Mouse (Mus musculus): ENCODE results near the gene Tldc2. TPM values are rescaled to one million over a fixed set of nuclear protein-coding genes. Genes with fewer than 3 reads are reported as not detected.

Gene Tldc2
- polyA plus RNA-seq, 1 experiment from 2014 or later: not detected

DNA sequence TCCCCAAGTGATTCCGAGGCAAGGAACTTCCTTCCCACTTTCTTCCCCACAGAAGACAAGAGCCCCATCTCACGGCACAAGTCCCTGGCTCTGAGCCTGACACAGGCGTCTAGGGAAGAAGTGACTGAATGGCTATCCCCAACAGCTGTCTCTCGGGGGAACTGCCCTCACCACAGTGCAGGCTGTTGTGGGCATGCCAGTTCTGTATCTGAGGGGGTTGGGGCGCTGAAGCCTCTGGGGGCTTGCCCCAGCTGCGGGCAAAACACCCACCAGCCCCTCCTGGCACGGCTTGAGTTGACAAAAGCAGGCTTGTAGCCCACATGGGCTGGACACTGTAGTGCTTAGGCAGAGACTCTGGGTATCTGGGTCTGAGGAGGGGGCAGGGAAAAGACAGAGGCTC lies 22.7 kb upstream of the Tldc2 start:
- ATAC-seq (ENCODE audit: low FRiP score): no peak

DNA sequence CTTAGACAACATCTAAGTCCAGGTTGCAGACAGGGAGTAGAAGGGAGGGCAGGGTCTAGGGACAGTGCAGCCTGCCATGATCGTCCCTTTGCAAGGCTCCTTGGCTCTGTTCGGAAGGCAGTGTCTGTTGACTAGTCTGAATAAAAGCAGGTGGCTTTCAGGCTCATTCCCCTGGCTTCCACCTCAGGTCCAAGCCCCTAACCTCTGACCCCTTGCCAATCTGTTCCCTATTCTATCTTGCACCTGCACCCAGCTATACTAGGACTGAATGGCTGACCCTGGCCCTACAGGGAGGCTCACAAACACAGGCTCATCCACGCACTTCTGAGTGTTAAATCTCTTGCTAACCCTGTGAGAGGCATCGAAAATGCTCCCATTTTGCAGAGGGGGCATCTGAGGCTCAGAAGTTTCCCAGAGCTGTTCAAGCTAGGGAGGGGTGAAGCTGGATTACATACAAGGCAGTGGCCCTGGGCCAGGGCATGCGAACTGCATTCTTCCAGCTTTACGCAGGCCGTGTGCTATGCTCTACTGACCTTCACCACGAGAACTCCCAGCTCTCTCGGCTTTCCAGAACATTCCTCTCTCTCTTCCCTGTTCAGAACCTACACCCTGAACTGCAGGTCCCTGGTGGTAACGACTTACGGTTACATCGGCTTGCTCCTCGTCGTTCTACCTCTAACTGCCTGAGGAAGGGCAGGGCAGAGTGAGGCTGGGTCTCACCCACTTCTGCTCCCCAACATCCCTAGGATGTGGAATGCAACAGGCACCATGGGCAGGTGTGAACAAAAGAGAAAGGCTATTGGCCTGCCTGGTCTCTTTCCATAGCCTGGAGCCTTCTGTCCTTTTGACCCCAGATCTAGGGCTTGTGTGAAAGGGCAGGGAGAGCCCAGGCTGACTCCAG lies 21.6 kb upstream of the Tldc2 start:
- H3K27ac ChIP-seq: no peak overlapping the region
- H3K9me3 ChIP-seq: no peaks in the 10 kb centered on the region
- H3K27me3 ChIP-seq: no peaks in the 10 kb centered on the region
- no peak overlapping the region; the same call in 1 of the 2 replicates for H3K9ac ChIP-seq
- no peak for ATAC-seq (ENCODE audit: low FRiP score)
- WGBS: 88% methylated on average over 14 of the region's 14 CpGs
- H3K4me1 ChIP-seq: peaks cover 66% of the 10 kb centered on the region
- peaks cover 8% of the 10 kb centered on the region for H3K36me3 ChIP-seq (replicated peaks)
- H3K4me3 ChIP-seq (replicated peaks): no peak overlapping the region
- no peak overlapping the region for H3K4me2 ChIP-seq

More for the DNA sequence above, 22.7 kb upstream of the Tldc2 start:
- H3K4me3 ChIP-seq (replicated peaks): no peak overlapping the region
- no peaks in the 10 kb centered on the region for H3K27me3 ChIP-seq
- H3K27ac ChIP-seq: peak overlapping the region; percentile 47; the same call in 1 of the 2 replicates
- H3K9me3 ChIP-seq: no peaks in the 10 kb centered on the region
- peaks cover 61% of the 10 kb centered on the region for H3K4me1 ChIP-seq
- WGBS: 78% methylated on average over 7 of the region's 7 CpGs
- H3K9ac ChIP-seq: no peak overlapping the region
- peaks cover 19% of the 10 kb centered on the region for H3K36me3 ChIP-seq (replicated peaks)
- H3K4me2 ChIP-seq: no peak overlapping the region

DNA sequence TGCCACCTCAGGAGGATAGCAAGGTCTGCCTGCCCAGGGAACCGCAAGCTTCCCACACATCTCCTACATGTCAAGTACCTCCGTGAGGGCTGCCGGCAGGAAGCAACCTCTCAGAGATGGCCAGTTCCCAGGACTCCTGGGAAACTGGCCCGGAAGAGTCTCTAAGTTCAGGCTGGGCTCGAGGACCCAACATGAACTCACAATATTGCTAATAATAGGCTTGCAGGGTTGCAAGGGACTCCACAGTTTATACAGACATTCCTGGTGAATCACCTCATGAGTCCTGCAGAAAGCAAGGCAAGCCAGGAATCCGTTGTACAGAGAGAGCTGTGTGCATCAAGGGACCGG lies 21.0 kb upstream of the Tldc2 start:
- no peaks in the 10 kb centered on the region for H3K27me3 ChIP-seq
- H3K9ac ChIP-seq: no peak overlapping the region
- no peak for ATAC-seq (ENCODE audit: low FRiP score)
- H3K4me2 ChIP-seq: no peak overlapping the region
- H3K4me3 ChIP-seq (replicated peaks): no peak overlapping the region
- no peaks in the 10 kb centered on the region for H3K9me3 ChIP-seq
- peaks cover 7% of the 10 kb centered on the region for H3K36me3 ChIP-seq (replicated peaks)
- H3K27ac ChIP-seq: no peak overlapping the region
- 84% methylated on average over 7 of the region's 7 CpGs for WGBS
- H3K4me1 ChIP-seq: peaks cover 72% of the 10 kb centered on the region

DNA sequence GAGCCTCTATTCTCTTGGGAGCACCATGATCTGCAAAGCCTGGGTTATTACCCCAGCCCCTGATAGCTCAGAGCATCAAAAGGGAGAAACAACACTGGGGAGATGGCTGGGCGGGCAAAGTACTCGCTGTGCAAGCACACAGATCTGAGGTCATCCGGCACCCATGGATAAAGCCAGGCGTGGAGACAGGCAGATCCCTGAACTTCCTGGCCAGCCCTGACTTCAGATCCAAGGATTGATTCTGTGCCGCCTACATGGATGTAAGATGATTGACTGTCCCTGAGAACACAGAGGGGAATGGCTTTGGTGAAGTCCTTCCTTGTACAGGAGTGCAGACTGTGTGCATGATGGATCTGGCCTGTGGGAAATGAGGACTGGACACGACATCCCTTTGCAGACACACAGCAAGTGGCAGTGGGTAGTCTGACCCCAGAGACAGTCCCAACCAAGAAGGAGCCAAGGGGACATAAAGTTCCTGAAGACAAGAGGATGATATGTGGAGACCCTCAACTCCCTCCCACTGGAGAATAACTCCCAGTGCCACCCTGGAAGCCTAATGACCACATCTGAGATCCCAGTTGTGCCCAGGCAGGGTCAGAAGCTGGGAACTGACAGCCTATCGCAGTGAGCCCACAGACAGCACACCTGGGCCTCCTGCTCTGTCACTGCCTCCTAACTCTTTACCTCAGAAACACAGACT lies 20.0 kb upstream of the Tldc2 start:
- ATAC-seq (ENCODE audit: low FRiP score): no peak
- no peak overlapping the region for H3K27ac ChIP-seq
- peaks cover 5% of the 10 kb centered on the region for H3K36me3 ChIP-seq (replicated peaks)
- H3K9ac ChIP-seq: no peak overlapping the region
- no peaks in the 10 kb centered on the region for H3K9me3 ChIP-seq
- no peak overlapping the region for H3K4me2 ChIP-seq
- no peaks in the 10 kb centered on the region for H3K27me3 ChIP-seq
- WGBS: 92% methylated on average over 7 of the region's 7 CpGs
- no peak overlapping the region for H3K4me3 ChIP-seq (replicated peaks)
- peaks cover 83% of the 10 kb centered on the region for H3K4me1 ChIP-seq

DNA sequence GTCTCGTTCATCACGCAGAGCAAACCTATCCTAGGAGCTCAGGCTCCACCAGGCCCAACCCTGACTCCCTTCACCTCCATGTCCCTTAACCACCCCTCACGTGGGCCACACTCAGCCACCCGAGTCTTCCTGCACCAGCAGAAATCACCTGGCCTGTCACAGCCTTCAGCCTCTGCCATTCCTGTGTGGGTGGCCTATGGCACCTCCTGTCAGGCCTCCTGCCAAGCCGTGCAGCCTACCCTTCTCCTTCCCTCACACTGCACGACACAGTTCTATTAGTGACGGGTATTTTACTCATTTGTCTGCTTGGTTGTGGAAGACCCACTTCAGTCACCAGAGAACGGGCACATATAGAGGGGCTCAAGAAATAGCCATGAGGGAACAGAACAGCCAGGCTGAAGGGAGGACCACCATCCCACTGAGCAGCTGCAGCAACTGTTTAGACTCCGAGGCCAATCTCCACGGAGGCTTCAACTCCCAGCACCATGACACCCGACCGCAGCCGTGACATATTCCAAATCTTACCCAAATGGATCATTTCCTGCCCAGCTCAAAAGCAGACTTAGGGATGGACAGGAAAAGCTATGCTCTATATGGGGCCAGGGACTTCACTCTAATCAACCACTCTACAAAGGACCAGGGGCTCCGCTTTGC lies 18.0 kb upstream of the Tldc2 start:
- H3K27ac ChIP-seq: peak overlapping the region; percentile 50
- no peaks in the 10 kb centered on the region for H3K9me3 ChIP-seq
- H3K4me1 ChIP-seq: peaks cover 87% of the 10 kb centered on the region
- 69% methylated on average over 14 of the region's 14 CpGs for WGBS
- ATAC-seq (ENCODE audit: low FRiP score): no peak
- H3K4me2 ChIP-seq: 0 out of 2 replicates have a peak overlapping the region, but pooled peaks have one; percentile 15
- 0 out of 2 replicates have a peak overlapping the region, but pooled peaks have one; percentile 25 for H3K9ac ChIP-seq
- H3K4me3 ChIP-seq (replicated peaks): no peak overlapping the region
- H3K36me3 ChIP-seq (replicated peaks): peaks cover 18% of the 10 kb centered on the region
- no peaks in the 10 kb centered on the region for H3K27me3 ChIP-seq

DNA sequence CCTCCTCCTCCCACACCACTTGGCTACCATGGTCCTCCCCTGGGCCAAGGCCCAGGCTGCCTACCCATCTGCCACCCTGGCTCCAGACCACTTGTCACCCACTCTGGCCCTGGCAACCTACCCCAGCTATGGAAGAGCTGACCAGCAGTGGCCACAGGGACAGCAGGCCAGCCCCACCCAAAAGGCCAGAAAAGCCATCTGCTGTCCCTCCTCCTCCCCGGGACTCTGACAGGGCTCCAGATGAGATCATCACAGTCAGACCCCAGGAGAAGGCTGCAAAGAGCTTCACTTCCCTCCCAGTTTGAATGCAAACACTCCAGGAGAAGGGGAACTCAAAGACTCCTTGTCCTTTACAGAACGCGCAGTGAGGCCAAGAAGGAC lies 17.5 kb upstream of the Tldc2 start:
- no peaks in the 10 kb centered on the region for H3K9me3 ChIP-seq
- peaks cover 87% of the 10 kb centered on the region for H3K4me1 ChIP-seq
- H3K36me3 ChIP-seq (replicated peaks): peaks cover 22% of the 10 kb centered on the region
- peak overlapping the region; percentile 19 for H3K4me2 ChIP-seq
- H3K9ac ChIP-seq: 0 out of 2 replicates have a peak overlapping the region, but pooled peaks have one; percentile 25
- ATAC-seq (ENCODE audit: low FRiP score): no peak
- H3K4me3 ChIP-seq (replicated peaks): no peak overlapping the region
- 57% methylated on average over 3 of the region's 3 CpGs for WGBS
- no peaks in the 10 kb centered on the region for H3K27me3 ChIP-seq
- peak overlapping the region; percentile 50; the same call in 1 of the 2 replicates for H3K27ac ChIP-seq

DNA sequence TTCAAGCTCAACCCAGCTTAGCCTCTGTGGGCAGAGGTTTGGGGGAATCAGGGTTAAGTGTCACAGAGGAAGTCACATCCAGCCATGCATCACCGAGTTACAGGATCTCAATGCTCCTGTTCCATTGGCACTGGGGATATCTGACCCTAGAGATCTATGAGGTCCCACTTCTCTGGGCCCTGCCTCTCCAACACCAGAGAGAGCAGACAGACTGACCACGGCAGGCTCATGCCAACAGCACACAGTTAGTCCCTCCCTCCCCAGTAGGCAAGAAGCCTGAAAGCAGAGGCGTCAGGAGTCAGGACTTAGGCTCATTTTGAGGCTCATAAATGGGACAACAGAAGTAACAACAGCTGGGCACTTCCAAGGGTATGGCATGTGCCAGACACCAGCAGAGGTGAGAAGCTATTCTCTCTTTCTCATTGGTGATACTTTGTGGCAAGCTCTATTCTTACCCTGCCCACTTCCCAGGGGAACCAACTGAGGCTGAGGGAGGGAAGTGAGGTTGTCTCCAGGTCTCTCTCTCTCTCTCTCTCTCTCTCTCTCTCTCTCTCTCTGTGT lies 17.0 kb upstream of the Tldc2 start:
- Histone ChIP-seq H3K9me3 (no peaks in the 10 kb centered on the region), H3K4me2 (peak overlapping the region; percentile 19; the same call in 1 of the 2 replicates), H3K36me3 (replicated peaks) (peaks cover 22% of the 10 kb centered on the region), H3K4me3 (replicated peaks) (no peak overlapping the region), H3K4me1 (peaks cover 87% of the 10 kb centered on the region), H3K27me3 (no peaks in the 10 kb centered on the region), H3K27ac (peak overlapping the region; percentile 50; the same call in 1 of the 2 replicates), H3K9ac (no peak overlapping the region)
- 61% methylated on average over 3 of the region's 3 CpGs for WGBS
- no peak for ATAC-seq (ENCODE audit: low FRiP score)

DNA sequence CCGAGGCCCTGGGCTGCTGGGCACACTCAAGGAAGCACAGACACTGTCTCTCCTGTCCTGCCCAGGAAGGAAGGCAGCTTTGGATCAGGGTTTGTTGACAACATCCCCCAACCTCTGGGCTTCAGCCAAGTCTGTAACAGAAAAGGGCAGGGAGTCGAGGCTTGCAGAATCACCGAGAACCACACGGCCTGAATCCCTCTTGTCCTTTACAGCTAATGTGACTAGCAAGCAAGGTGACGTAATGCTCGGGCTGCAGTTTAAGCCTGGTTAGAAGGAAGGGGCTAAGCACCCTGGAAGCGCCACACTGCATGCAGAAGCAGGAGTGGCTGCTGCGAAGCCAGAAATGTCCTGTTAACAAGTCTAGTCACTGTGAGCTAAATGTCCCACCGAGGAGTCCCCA lies 16.5 kb upstream of the Tldc2 start:
- Histone ChIP-seq H3K36me3 (replicated peaks) (peaks cover 17% of the 10 kb centered on the region; the same call in 1 of the 2 replicates), H3K27ac (peak overlapping the region; percentile 50), H3K9me3 (no peaks in the 10 kb centered on the region), H3K9ac (no peak overlapping the region), H3K27me3 (no peaks in the 10 kb centered on the region), H3K4me1 (peaks cover 87% of the 10 kb centered on the region), H3K4me3 (replicated peaks) (no peak overlapping the region), H3K4me2 (no peak overlapping the region)
- ATAC-seq (ENCODE audit: low FRiP score): no peak
- WGBS: 57% methylated on average over 8 of the region's 9 CpGs

DNA sequence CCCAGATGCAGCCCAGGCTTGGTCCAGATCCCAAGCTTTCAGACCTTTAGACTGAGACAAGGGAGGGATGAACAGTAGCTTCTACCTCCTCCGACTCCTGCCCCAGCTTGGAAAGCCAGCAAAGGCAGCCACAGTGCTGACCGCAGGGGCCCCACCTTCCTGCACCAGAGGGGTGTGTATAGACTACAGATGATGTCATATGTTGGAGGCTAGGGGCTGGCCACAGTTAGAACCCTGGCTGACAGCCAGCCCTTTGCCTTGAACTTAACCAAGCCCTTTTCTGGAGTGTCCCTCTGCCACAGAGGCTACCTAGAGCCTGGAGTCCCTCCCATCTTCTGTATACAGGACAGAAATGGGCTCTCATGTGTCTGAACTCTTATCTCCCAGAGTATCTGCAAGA lies 15.3 kb upstream of the Tldc2 start:
- H3K4me2 ChIP-seq: 0 out of 2 replicates have a peak overlapping the region, but pooled peaks have one; percentile 0

DNA sequence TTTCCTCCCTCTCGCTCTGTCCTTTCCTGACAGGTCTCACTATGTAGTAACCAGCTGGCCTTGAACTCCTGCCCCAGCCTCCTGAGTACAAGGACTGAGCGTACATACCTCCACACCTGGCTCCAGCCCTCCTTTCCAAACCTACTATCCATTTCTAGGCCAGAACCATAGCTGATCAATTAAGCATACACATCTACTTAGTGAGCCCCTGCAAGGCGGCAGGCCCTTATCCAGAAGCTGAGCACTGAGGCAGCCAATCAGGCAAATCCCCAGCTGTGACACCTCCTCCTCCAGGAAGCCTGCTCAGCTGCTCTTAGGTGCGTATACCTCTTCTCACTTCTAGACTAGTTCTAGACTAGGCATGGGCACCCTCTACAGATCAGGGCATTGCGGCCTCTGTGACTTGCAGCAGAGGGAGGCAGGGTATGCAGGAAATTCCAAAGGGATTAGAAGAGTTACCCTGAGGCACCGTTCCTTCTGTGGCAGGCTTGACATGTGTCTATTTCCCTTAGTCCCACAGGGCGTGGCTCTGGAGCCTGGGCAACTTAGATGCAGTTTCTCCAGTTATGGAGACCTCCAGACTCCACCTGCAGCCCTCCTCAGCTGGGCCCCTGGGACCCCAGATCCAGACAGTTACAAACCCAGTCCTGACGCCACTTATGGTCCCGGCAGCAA lies 14.4 kb upstream of the Tldc2 start:
- no peak overlapping the region for H3K4me2 ChIP-seq
- H3K9ac ChIP-seq: no peak overlapping the region
- H3K4me1 ChIP-seq: peaks cover 96% of the 10 kb centered on the region
- H3K27me3 ChIP-seq: no peaks in the 10 kb centered on the region
- 76% methylated on average over 9 of the region's 9 CpGs for WGBS
- H3K27ac ChIP-seq: no peak overlapping the region
- ATAC-seq (ENCODE audit: low FRiP score): no peak
- peaks cover 17% of the 10 kb centered on the region; the same call in 1 of the 2 replicates for H3K36me3 ChIP-seq (replicated peaks)
- H3K9me3 ChIP-seq: no peaks in the 10 kb centered on the region
- no peak overlapping the region for H3K4me3 ChIP-seq (replicated peaks)

More for the DNA sequence above, 15.3 kb upstream of the Tldc2 start:
- Histone ChIP-seq H3K4me3 (replicated peaks) (no peak overlapping the region), H3K27me3 (no peaks in the 10 kb centered on the region), H3K9ac (no peak overlapping the region), H3K27ac (no peak overlapping the region), H3K36me3 (replicated peaks) (peaks cover 17% of the 10 kb centered on the region; the same call in 1 of the 2 replicates), H3K4me1 (peaks cover 94% of the 10 kb centered on the region), H3K9me3 (no peaks in the 10 kb centered on the region)
- WGBS: 84% methylated on average over 2 of the region's 2 CpGs
- ATAC-seq (ENCODE audit: low FRiP score): no peak

DNA sequence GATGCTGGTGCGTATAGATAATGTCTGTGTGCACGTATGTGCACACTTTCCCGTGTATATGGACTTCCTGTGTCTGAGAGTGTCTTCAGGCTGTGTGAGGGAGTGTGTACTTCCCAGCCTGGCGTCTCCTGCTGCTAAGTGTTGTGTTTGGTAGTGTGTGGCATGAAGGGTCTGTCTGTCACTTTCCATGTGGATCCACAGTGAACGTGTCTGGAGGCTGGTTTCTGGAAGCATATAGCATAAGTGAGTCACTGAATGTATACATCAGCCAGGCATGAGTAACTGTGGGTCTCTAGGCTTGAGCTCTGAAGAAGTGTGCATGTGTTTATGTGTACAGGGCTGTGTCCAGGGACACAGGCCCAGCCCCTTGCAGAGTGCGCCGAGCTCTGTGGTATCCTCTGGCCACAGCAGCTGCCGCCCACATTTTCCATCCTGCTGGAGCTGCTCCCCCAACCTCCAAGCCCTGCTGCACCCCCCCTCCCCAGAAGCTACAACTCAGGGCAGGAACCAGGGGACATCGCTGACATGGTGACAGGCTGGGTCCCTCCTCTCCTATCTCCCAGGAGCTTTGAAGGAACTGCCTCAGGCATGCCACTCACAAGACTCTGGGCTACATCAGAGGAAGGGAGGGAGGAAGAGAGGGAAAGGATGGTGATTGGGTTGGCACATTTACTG lies 13.3 kb upstream of the Tldc2 start:
- Histone ChIP-seq H3K27ac (no peak overlapping the region), H3K36me3 (replicated peaks) (peaks cover 17% of the 10 kb centered on the region; the same call in 1 of the 2 replicates), H3K4me3 (replicated peaks) (no peak overlapping the region), H3K4me2 (no peak overlapping the region), H3K9ac (no peak overlapping the region), H3K9me3 (no peaks in the 10 kb centered on the region), H3K4me1 (peaks cover 93% of the 10 kb centered on the region), H3K27me3 (no peaks in the 10 kb centered on the region)
- no peak for ATAC-seq (ENCODE audit: low FRiP score)
- WGBS: 88% methylated on average over 9 of the region's 9 CpGs
